Mouse (Mus musculus) thymus, adult 18-20 months (tissue): ENCODE results near the gene Ift122.

Source experiments
- DNase-seq, 2 experiments: peaks; one replicate each; pipeline ENCODE4 v3.0.0; 2022; ENCODE audit warnings: mixed read lengths in 2 of 2

Ift122 gene

GRCm38 (mm10) chr6:115961743-115962142 lies 108.5 kb downstream of the Ift122 start:
- no peak for DNase-seq

GRCm38 (mm10) chr6:115962439-115963085 lies 109.3 kb downstream of the Ift122 start:
- DNase-seq: no peak

GRCm38 (mm10) chr6:115963656-115964055 lies 110.4 kb downstream of the Ift122 start:
- no peak for DNase-seq

GRCm38 (mm10) chr6:115966227-115966966 lies 113.1 kb downstream of the Ift122 start:
- DNase-seq: no peak

GRCm38 (mm10) chr6:115967291-115967880 lies 114.1 kb downstream of the Ift122 start:
- DNase-seq: no peak

GRCm38 (mm10) chr6:115968086-115968485 lies 114.8 kb downstream of the Ift122 start:
- no peak for DNase-seq

GRCm38 (mm10) chr6:115968700-115969099 lies 115.4 kb downstream of the Ift122 start:
- no peak for DNase-seq

GRCm38 (mm10) chr6:115969103-115969502 lies 115.8 kb downstream of the Ift122 start:
- no peak for DNase-seq

- no peak for DNase-seq
Measured at GRCm38 (mm10) chr6:115969952-115970351, 116.7 kb downstream of the Ift122 start.

- peak; percentile 66 to 82 for DNase-seq
Measured at GRCm38 (mm10) chr6:115971273-115972060, 118.2 kb downstream of the Ift122 start.

- DNase-seq: no peak
Measured at GRCm38 (mm10) chr6:115972083-115972764, 119.0 kb downstream of the Ift122 start.

- no peak for DNase-seq
Measured at GRCm38 (mm10) chr6:115973139-115973875, 120.0 kb downstream of the Ift122 start.

- DNase-seq: no peak
Measured at GRCm38 (mm10) chr6:115973881-115974662, 120.8 kb downstream of the Ift122 start.

GRCm38 (mm10) chr6:115975606-115976005 lies 122.3 kb downstream of the Ift122 start:
- DNase-seq: no peak
